Mouse (Mus musculus) activated CD4-positive, CD25-positive, alpha-beta regulatory T cell, adult 4 months (primary cell): ENCODE results near the gene Gm17332. TPM values are rescaled to one million over a fixed set of nuclear protein-coding genes. Genes with fewer than 3 reads are reported as not detected.
"Not testable (repeated sequence)": the region's sequence is repeated elsewhere in the genome, so short reads cannot be mapped to it uniquely, and the experiment has no call there.

Experiments used
- ATAC-seq: one replicate; pipeline ENCODE4 v1.8.0; 2017
- polyA plus RNA-seq, 2 experiments: library from polyadenylated mRNA; unstranded; fragments of 100-300 nt; shearing (Covaris generic); gene quantifications; one replicate each; pipeline ENCODE4 v1.2.1; 2017

Gm17332 gene
- not detected for polyA plus RNA-seq

- ATAC-seq = no peak
These were observed at the start of gene Gm17332 for GRCm38 (mm10) chr11:31182362-31182761. Gm17332 (minus strand) TSS chr11:31182462.

- no peak for ATAC-seq
These were observed 47.7 kb upstream of the Gm17332 start for GRCm38 (mm10) chr11:31229966-31230365.

GRCm38 (mm10) chr11:31225359-31225758 lies 43.1 kb upstream of the Gm17332 start:
- no peak for ATAC-seq

GRCm38 (mm10) chr11:31218009-31218408 lies 35.7 kb upstream of the Gm17332 start:
- no peak for ATAC-seq

GRCm38 (mm10) chr11:31195621-31196363 lies 13.5 kb upstream of the Gm17332 start:
- ATAC-seq = no peak

GRCm38 (mm10) chr11:31194761-31195160 lies 12.5 kb upstream of the Gm17332 start:
- ATAC-seq = no peak

- no peak for ATAC-seq
These were observed 12.1 kb downstream of the Gm17332 start for GRCm38 (mm10) chr11:31170052-31170646.

GRCm38 (mm10) chr11:31169161-31170051 lies 12.9 kb downstream of the Gm17332 start:
- ATAC-seq = no peak

- ATAC-seq = no peak
These were observed 13.5 kb downstream of the Gm17332 start for GRCm38 (mm10) chr11:31168831-31169160.

- no peak for ATAC-seq
These were observed 25.2 kb downstream of the Gm17332 start for GRCm38 (mm10) chr11:31157021-31157420.

GRCm38 (mm10) chr11:31138394-31138793 lies 43.9 kb downstream of the Gm17332 start:
- not testable (repeated sequence) for ATAC-seq

- ATAC-seq = not testable (repeated sequence)
These were observed 47.4 kb downstream of the Gm17332 start for GRCm38 (mm10) chr11:31134824-31135223.

GRCm38 (mm10) chr11:31133726-31134125 lies 48.5 kb downstream of the Gm17332 start:
- not testable (repeated sequence) for ATAC-seq

Other genes with a start within 250 kb of the Gm17332 start
- 10 to 100 TPM; 12.1 to 15.3 TPM for gene Erlec1, start 228.1 kb downstream of the Gm17332 start, polyA plus RNA-seq
- 10 to 100 TPM; 10.1 to 11.1 TPM for gene Chac2, start 196.1 kb downstream of the Gm17332 start, polyA plus RNA-seq
- under 1 TPM in 1 of 2 experiments, not detected in 1; 0.23 TPM for gene Stc2, start 187.6 kb upstream of the Gm17332 start, polyA plus RNA-seq